Mouse (Mus musculus): Measurements from ENCODE around the gene Eya2. TPM values are rescaled to one million over a fixed set of nuclear protein-coding genes. Genes with fewer than 3 reads are reported as not detected.

The Eya2 gene
- total and polyA plus RNA-seq, 2 experiments, result 0.28 to 0.78 TPM

DNA sequence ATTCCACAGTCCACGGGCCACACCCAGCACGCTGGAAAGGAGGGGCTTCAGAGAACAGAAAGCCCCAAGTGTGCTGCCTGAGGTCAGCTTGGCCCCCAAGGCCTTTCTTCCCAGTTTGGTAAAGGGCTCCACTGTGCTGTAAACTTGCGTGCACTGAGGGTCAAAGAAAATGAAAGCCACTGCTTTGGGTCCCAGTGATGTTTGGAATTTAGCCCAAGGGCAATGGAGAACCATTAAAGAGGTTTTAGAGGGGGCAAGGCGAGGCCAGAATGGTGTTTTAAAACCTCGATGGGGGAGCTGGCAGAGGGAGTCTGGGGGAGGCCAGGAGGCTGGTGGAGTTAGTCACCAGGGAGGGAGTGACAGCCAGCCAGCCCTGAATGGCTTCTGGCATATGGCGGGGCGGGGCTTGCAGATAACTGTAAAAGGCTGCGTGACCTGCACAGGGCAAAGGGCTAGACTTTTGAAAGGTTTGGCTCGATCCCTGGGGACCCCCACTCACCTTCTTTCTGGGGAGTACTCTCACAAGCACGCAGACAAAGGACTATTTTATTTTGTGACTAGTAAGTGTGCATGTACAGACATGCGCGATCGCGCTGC is 47.2 kb downstream of the Eya2 start:
- TF ChIP-seq CTCF (IDR thresholded peaks at IDR 0.05; ENCODE audit: low read depth, low read length), result no peak
- TF ChIP-seq POLR2A (IDR thresholded peaks at IDR 0.05; ENCODE audit: extremely low read depth, insufficient read depth, low read length), result no peak
- no peaks in the 10 kb centered on the region for H3K27me3 ChIP-seq (ENCODE audit: control insufficient read depth, insufficient read depth, low read length)
- H3K36me3 ChIP-seq (ENCODE audit: control insufficient read depth, insufficient read depth, low read length), result no peaks in the 10 kb centered on the region
- WGBS, result 76% methylated on average over 14 of the region's 14 CpGs
- no peak overlapping the region for H3K27ac ChIP-seq (replicated peaks; ENCODE audit: insufficient read depth, low read depth, low read length)
- H3K4me1 ChIP-seq (ENCODE audit: control insufficient read depth, insufficient read depth, low read length), result no peaks in the 10 kb centered on the region
- H3K79me2 ChIP-seq (ENCODE audit: control insufficient read depth, insufficient read depth, low read length), result no peaks in the 10 kb centered on the region
- no peak overlapping the region for H3K9ac ChIP-seq (ENCODE audit: low read depth, low read length)
- no peak for DNase-seq (ENCODE audit: extremely low read depth, low read depth, low spot score)
- no peak overlapping the region for H3K4me3 ChIP-seq (ENCODE audit: insufficient read depth, low read depth, low read length)

DNA sequence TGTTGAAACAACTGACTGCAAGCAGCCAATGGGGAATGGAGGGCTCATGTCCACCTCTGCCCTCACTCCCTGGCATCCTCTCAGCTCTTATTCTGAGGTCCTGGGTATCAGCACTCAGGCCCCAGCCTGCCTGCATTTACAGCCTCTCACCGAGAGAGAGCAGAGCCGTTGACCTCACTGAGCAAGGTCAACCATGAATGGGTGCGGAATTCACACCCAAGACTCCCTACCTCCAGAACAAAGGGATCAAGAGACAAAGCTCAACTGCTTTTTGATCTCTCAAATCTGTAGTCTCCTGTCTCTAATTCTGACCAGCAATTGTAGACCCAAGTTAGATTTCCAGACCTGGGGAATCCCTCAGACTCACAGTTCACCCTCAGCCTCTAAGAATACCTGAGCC is 48.8 kb downstream of the Eya2 start:
- TF ChIP-seq POLR2A (IDR thresholded peaks at IDR 0.05; ENCODE audit: extremely low read depth, insufficient read depth, low read length), result no peak
- TF ChIP-seq CTCF (IDR thresholded peaks at IDR 0.05; ENCODE audit: low read depth, low read length), result no peak
- WGBS, result 63% methylated on average over 3 of the region's 3 CpGs
- no peak overlapping the region for H3K27ac ChIP-seq (replicated peaks; ENCODE audit: insufficient read depth, low read depth, low read length)
- H3K4me1 ChIP-seq (ENCODE audit: control insufficient read depth, insufficient read depth, low read length), result no peaks in the 10 kb centered on the region
- DNase-seq (ENCODE audit: extremely low read depth, low read depth, low spot score), result no peak
- H3K4me3 ChIP-seq (ENCODE audit: insufficient read depth, low read depth, low read length), result no peak overlapping the region
- H3K27me3 ChIP-seq (ENCODE audit: control insufficient read depth, insufficient read depth, low read length), result no peaks in the 10 kb centered on the region
- no peak overlapping the region for H3K9ac ChIP-seq (ENCODE audit: low read depth, low read length)
- H3K36me3 ChIP-seq (ENCODE audit: control insufficient read depth, insufficient read depth, low read length), result no peaks in the 10 kb centered on the region
- no peaks in the 10 kb centered on the region for H3K79me2 ChIP-seq (ENCODE audit: control insufficient read depth, insufficient read depth, low read length)

DNA sequence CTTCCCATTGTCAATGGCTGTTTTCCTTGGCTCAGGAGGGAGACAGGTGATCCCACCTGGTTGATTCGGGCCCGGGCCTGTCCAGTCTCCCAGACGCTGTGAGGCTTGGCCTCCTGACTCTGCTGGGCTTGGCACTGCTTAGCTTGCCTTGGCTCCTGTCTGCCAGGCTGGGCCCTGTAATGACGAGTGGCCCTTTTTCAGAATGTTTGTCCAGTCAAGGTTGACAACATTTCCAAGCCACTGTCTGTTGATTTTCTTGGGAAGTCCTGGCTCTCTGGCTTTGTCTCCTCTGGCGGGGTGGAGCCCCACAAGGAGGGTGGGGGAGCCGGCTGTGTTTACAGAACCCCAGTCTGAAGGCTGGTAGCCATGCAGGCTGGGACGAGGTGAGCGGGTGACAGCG is 49.2 kb downstream of the Eya2 start:
- no peak for DNase-seq (ENCODE audit: extremely low read depth, low read depth, low spot score)
- H3K79me2 ChIP-seq (ENCODE audit: control insufficient read depth, insufficient read depth, low read length), result no peaks in the 10 kb centered on the region
- no peaks in the 10 kb centered on the region for H3K36me3 ChIP-seq (ENCODE audit: control insufficient read depth, insufficient read depth, low read length)
- 55% methylated on average over 9 of the region's 9 CpGs for WGBS
- no peak overlapping the region for H3K9ac ChIP-seq (ENCODE audit: low read depth, low read length)
- H3K27me3 ChIP-seq (ENCODE audit: control insufficient read depth, insufficient read depth, low read length), result no peaks in the 10 kb centered on the region
- no peak for TF ChIP-seq POLR2A (IDR thresholded peaks at IDR 0.05; ENCODE audit: extremely low read depth, insufficient read depth, low read length)
- no peak for TF ChIP-seq CTCF (IDR thresholded peaks at IDR 0.05; ENCODE audit: low read depth, low read length)
- no peak overlapping the region for H3K4me3 ChIP-seq (ENCODE audit: insufficient read depth, low read depth, low read length)
- H3K4me1 ChIP-seq (ENCODE audit: control insufficient read depth, insufficient read depth, low read length), result no peaks in the 10 kb centered on the region
- no peak overlapping the region for H3K27ac ChIP-seq (replicated peaks; ENCODE audit: insufficient read depth, low read depth, low read length)

GRCm38 (mm10) chr2:165651031-165651430 is 56.2 kb downstream of the Eya2 start:
- DNase-seq (ENCODE audit: extremely low read depth, low read depth, low spot score), result no peak
- H3K27ac ChIP-seq (replicated peaks; ENCODE audit: insufficient read depth, low read depth, low read length), result no peak overlapping the region
- H3K4me1 ChIP-seq (ENCODE audit: control insufficient read depth, insufficient read depth, low read length), result no peaks in the 10 kb centered on the region
- H3K9ac ChIP-seq (ENCODE audit: low read depth, low read length), result no peak overlapping the region
- TF ChIP-seq POLR2A (IDR thresholded peaks at IDR 0.05; ENCODE audit: extremely low read depth, insufficient read depth, low read length), result no peak
- no peaks in the 10 kb centered on the region for H3K79me2 ChIP-seq (ENCODE audit: control insufficient read depth, insufficient read depth, low read length)
- H3K27me3 ChIP-seq (ENCODE audit: control insufficient read depth, insufficient read depth, low read length), result peaks cover 5% of the 10 kb centered on the region; the same call in 1 of the 2 replicates
- H3K4me3 ChIP-seq (ENCODE audit: insufficient read depth, low read depth, low read length), result no peak overlapping the region
- WGBS, result 55% methylated on average over 11 of the region's 11 CpGs
- no peaks in the 10 kb centered on the region for H3K36me3 ChIP-seq (ENCODE audit: control insufficient read depth, insufficient read depth, low read length)

DNA sequence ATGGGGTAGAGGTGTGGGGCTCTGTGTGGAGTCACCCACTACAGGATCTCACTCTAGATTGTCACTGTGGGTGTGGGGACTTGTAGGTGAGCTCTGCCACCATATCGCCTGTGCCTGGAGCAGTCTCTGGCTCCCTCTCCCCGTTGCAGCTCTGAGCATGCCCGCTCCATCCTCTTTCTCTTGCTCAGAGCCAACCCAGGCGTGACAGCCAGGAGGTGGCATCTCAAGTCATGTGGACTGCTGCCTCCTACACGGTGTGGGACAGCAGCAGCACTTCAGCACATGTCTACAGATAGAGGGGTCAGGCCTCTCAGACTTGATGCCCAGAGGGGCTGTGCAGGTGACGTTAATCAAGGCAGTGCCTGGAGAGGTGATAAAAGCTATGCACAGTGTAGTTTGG is 57.4 kb downstream of the Eya2 start:
- 69% methylated on average over 6 of the region's 6 CpGs for WGBS
- H3K79me2 ChIP-seq (ENCODE audit: control insufficient read depth, insufficient read depth, low read length), result no peaks in the 10 kb centered on the region
- no peaks in the 10 kb centered on the region for H3K36me3 ChIP-seq (ENCODE audit: control insufficient read depth, insufficient read depth, low read length)
- H3K4me1 ChIP-seq (ENCODE audit: control insufficient read depth, insufficient read depth, low read length), result no peaks in the 10 kb centered on the region
- H3K27me3 ChIP-seq (ENCODE audit: control insufficient read depth, insufficient read depth, low read length), result peaks cover 5% of the 10 kb centered on the region; the same call in 1 of the 2 replicates
- TF ChIP-seq CTCF (IDR thresholded peaks at IDR 0.05; ENCODE audit: low read depth, low read length) (no peak), POLR2A (IDR thresholded peaks at IDR 0.05; ENCODE audit: extremely low read depth, insufficient read depth, low read length) (no peak)
- no peak overlapping the region for H3K9ac ChIP-seq (ENCODE audit: low read depth, low read length)
- H3K4me3 ChIP-seq (ENCODE audit: insufficient read depth, low read depth, low read length), result no peak overlapping the region
- no peak for DNase-seq (ENCODE audit: extremely low read depth, low read depth, low spot score)
- no peak overlapping the region for H3K27ac ChIP-seq (replicated peaks; ENCODE audit: insufficient read depth, low read depth, low read length)

DNA sequence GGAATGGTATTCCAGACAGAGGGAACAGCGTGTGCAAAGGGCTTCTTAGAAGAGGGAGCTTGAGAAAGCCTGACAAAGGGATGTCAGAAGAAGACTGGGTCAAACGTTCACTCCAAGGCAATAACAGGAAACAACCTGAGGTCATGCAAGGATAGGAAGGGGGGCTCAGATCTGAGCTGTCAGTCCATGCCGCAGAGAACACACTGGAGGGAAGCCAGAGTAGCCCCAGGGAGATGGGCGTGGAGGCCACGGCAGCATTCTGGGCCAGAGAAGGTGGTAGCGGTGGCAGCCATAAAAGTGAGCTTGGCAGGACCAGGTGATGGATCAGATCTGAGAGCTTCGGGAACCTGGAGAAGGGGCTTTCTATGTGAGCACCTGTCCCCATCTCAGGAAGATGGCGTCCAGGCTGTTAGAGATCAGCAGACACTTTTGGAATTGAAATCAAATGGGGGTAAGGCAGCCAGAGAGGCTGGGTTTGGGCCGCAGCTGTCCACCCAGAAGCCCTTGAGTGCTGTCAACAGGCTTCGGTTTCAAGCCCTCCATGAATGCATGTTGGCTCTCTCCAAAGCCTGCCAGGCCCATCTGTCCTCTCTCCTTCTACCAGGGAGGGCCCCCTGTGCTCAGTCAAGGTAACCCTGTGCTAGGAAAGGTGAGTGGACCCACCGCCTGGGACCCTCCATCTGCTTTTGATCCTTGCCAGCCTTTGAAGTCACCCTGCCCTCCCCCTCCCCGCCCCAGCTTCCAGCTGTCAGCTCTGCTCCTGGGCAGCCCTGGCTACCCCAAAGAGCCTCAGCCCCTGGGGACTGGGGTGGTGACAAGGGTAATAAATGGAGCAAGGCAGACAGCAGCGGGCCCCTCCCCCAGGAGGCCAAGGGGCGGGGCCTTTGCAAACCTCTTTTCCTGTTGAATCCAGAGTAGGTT is 58.4 kb downstream of the Eya2 start:
- no peak overlapping the region for H3K27ac ChIP-seq (replicated peaks; ENCODE audit: insufficient read depth, low read depth, low read length)
- DNase-seq (ENCODE audit: extremely low read depth, low read depth, low spot score), result no peak
- 39% methylated on average over 14 of the region's 14 CpGs for WGBS

More for the DNA sequence above, 58.4 kb downstream of the Eya2 start:
- TF ChIP-seq CTCF (IDR thresholded peaks at IDR 0.05; ENCODE audit: low read depth, low read length), result no peak
- TF ChIP-seq POLR2A (IDR thresholded peaks at IDR 0.05; ENCODE audit: extremely low read depth, insufficient read depth, low read length), result no peak
- Histone ChIP-seq H3K4me3 (ENCODE audit: insufficient read depth, low read depth, low read length) (no peak overlapping the region), H3K36me3 (ENCODE audit: control insufficient read depth, insufficient read depth, low read length) (no peaks in the 10 kb centered on the region), H3K9ac (ENCODE audit: low read depth, low read length) (no peak overlapping the region), H3K4me1 (ENCODE audit: control insufficient read depth, insufficient read depth, low read length) (no peaks in the 10 kb centered on the region), H3K27me3 (ENCODE audit: control insufficient read depth, insufficient read depth, low read length) (peaks cover 5% of the 10 kb centered on the region; the same call in 1 of the 2 replicates), H3K79me2 (ENCODE audit: control insufficient read depth, insufficient read depth, low read length) (no peaks in the 10 kb centered on the region)

Data from liver, adult 2 months (tissue).